Mouse (Mus musculus) subcutaneous adipose tissue, adult 2 months (tissue): ENCODE results near the gene Ap3m1. TPM values are rescaled to one million over a fixed set of nuclear protein-coding genes. Genes with fewer than 3 reads are reported as not detected.

Experiments used
- polyA plus RNA-seq: library from polyadenylated mRNA; depleted of rRNA; stranded (reverse); fragments of >200 nt; gene quantifications from 2 replicates; pipeline ENCODE4 v1.2.3, GENCODE M21; 2012; ENCODE audit warnings: low replicate concordance; rRNA removed

The Ap3m1 gene
- polyA plus RNA-seq, result 43.8 and 51.1 TPM in 2 replicates

GRCm38 (mm10) chr14:21052112-21052780 lies at the start of gene Ap3m1, which contains the start of gene Adk:
Gene Ap3m1, minus strand, starts transcription at chr14:21052508.
Gene Adk, plus strand, starts transcription at chr14:21052574.

Other genes starting within 250 kb of the Ap3m1 start
- gene Plau, start 215.8 kb downstream of the Ap3m1 start, polyA plus RNA-seq, result 16.1 and 53.4 TPM in 2 replicates
- gene Vcl, start 123.1 kb downstream of the Ap3m1 start, polyA plus RNA-seq, result 89.1 and 124 TPM in 2 replicates
- 60.7 and 67.3 TPM in 2 replicates for gene Adk, start 66 bp upstream of the Ap3m1 start, polyA plus RNA-seq